Mouse (Mus musculus) heart, embryonic 16.5 days (tissue): ENCODE measurements around the gene Idi2. TPM values are rescaled to one million over a fixed set of nuclear protein-coding genes. Genes with fewer than 3 reads are reported as not detected.
"Not testable (repeated sequence)": the region's sequence is repeated elsewhere in the genome, so short reads cannot be mapped to it uniquely, and the experiment has no call there.

ENCODE experiments used
- ATAC-seq: fragments of 200-750 bp; cut with Nextera tagmentation; replicated peaks from 2 replicates; pipeline ENCODE4 v1.8.0; 2017; ENCODE audit warnings: moderate number of reproducible peaks; ENCODE audit not compliant: insufficient read depth, low FRiP score; ENCODE audit errors: extremely low read depth
- H3K27ac ChIP-seq: fragments of 300-500 bp; sonication (generic); 2 replicates; pipeline ENCODE4 v1.5.1; 2014; ENCODE audit warnings: mild to moderate bottlenecking, low read length, control low read depth, moderate library complexity
- H3K27me3 ChIP-seq: fragments of 300-500 bp; sonication (generic); 2 replicates; pipeline ENCODE4 v1.6.1; 2014; ENCODE audit warnings: low read length, mixed read lengths; ENCODE audit not compliant: control insufficient read depth, insufficient read depth
- H3K36me3 ChIP-seq: fragments of 300-500 bp; sonication (generic); 2 replicates; pipeline ENCODE4 v1.6.1; 2014; ENCODE audit not compliant: control insufficient read depth, insufficient read depth
- H3K4me1 ChIP-seq: fragments of 300-500 bp; sonication (generic); 2 replicates; pipeline ENCODE4 v1.6.1; 2014; ENCODE audit warnings: low read length, mixed read lengths; ENCODE audit not compliant: control insufficient read depth, insufficient read depth
- H3K4me2 ChIP-seq: fragments of 300-500 bp; sonication (generic); 2 replicates; pipeline ENCODE4 v1.6.1; 2014; ENCODE audit warnings: low read depth, mild to moderate bottlenecking, control low read depth, low read length
- H3K4me3 ChIP-seq: fragments of 300-500 bp; sonication (generic); 2 replicates; pipeline ENCODE4 v1.5.1; 2014; ENCODE audit warnings: mild to moderate bottlenecking, control low read depth, low read length
- H3K9ac ChIP-seq: fragments of 300-500 bp; sonication (generic); 2 replicates; pipeline ENCODE4 v1.6.1; 2014; ENCODE audit warnings: low read length, control low read depth
- H3K9me3 ChIP-seq: fragments of 300-500 bp; sonication (generic); replicated peaks from 2 replicates; pipeline ENCODE4 v1.6.1; 2016; ENCODE audit warnings: low read length; ENCODE audit not compliant: control insufficient read depth
- WGBS: fragments of 180-500 bp; shearing (Covaris S2); extraction: QIAGEN DNeasy Blood & Tissue Kit; methylation state at CpG from one replicate; pipeline ENCODE4 v1.1.7; 2014; 5-methylcytosine and 5-hydroxymethylcytosine counted together
- microRNA-seq: library from miRNA; unstranded; fragments of <30 nt; microRNA quantifications from one replicate; pipeline ENCODE4, GENCODE M21; 2017
- polyA plus RNA-seq: library from polyadenylated mRNA; unstranded; fragments of >200 nt; fragmentation: Nextera tagmentation; extraction: Ambion mirVana; gene quantifications from 2 replicates; pipeline ENCODE4 v1.2.1, GENCODE M21; 2015

Idi2 gene
- polyA plus RNA-seq, 1 experiment from 2014 or later: 0.14 TPM

DNA sequence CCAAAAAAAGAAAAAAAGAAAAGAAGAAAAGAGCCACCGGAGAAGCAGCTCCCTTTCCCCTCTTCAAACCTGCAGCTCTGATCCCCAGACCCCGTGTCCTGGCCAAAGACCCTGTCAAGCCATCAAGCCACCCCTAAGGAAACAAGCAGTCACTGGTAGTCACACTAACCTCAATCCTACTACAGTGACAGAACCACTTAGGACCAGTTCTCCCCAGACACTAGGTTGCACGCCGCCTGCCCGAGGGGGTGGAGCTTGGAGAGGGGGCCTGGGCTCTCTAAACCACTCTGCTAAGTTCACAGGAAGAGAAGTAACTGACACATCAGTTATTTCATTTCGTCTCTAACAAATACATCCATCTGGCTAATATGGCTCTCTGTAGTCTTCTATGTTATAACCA is 39.6 kb downstream of the Idi2 start:
- H3K9me3 ChIP-seq: no peaks in the 10 kb centered on the region
- H3K4me1 ChIP-seq: peaks cover 12% of the 10 kb centered on the region
- no peak overlapping the region for H3K4me3 ChIP-seq
- no peak overlapping the region for H3K27ac ChIP-seq
- peaks cover 25% of the 10 kb centered on the region for H3K36me3 ChIP-seq
- no peak overlapping the region for H3K9ac ChIP-seq
- no peak overlapping the region for H3K4me2 ChIP-seq
- 91% methylated on average over 6 of the region's 6 CpGs for WGBS
- no peak for ATAC-seq
- H3K27me3 ChIP-seq: no peaks in the 10 kb centered on the region

DNA sequence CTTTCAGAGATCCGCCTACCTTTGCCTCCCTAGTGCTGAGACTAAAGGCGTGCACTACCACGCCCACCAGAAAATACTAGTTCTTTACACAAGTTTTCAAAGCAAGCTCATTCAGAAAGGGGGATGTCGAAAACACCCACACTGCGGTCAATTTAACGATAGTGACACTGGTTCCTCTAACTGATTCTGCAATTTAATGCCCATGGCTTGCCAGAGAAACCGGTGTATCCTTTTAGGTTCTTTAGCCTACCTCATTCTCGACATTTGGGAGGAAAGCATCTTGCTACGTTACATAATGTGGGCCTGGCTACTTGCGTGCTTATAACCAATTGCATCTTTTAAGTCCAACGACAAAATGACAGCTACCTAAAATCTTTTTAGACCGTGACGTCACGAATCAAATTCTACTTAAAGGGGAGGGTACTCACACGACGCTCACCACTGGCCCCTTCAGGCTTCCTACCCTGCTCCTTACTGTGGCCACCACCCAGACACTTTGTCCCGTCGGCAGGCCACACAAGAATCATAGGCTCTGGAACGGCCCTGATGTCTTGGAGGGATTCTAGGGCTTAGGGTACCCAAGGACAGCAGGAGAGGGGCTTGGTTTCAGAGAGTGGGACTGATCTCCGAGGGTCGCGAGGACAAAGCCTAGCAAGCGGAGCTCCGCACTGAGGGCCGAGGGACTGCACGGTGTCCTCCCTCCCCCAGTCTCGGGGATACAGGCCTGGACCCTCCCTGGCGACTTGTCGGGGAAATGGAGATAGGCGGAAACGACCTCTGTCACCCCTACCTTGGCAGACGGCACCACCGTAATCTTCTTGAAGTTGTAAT is 42.7 kb downstream of the Idi2 start:
- H3K27me3 ChIP-seq: no peaks in the 10 kb centered on the region
- WGBS: 2% methylated on average over 33 of the region's 33 CpGs

DNA sequence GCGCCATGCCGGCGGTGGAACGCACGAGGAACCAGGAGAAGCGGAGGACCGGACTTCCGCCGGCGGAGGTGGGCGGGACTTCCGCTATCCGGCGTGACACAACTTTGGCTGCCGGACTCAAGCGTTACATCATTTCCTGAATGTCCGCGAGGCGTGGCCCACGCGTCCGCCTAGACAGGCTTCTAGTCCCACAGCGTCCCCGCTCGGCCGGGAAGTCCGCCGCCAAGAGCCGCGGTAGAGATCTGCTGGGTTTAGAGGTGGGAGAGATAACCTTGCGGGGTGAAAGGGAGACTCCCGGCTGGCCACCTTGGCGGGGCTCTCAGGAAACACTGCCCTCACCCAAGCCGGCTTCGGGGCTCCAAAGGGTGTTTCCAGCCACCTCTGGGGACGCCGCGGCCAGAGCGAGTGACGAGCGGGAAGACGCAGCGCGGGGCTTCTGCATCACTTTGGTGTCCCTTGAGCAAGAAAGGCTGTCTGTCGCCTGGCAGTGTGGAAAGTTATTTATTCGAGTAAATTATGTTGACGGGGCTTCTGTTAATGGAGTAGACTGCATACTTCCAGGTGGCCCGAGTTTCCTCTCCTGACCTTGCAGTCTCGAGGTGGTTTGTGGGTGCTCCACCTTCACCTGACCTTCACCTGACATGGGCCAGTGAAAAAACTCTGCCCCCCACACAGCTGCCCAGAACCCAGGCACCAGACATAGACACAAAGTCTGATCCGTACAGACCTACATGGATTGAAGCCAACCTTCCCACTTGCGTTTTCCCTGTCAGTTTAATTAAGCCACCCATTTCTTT is 43.5 kb downstream of the Idi2 start, which contains the start of gene Gtpbp4:
Gtpbp4 (minus strand) TSS at position 94 of the 797 bp plus-strand sequence.
- peak within 1 kb of the TSS; percentile 99 for H3K9ac ChIP-seq
- peak within 1 kb of the TSS; percentile 91 for H3K4me2 ChIP-seq
- under 1% methylated on average over 51 of the region's 51 CpGs for WGBS
- H3K4me1 ChIP-seq: peaks cover 12% of the 10 kb centered on the region
- H3K9me3 ChIP-seq: no peaks in the 10 kb centered on the region
- no peaks in the 10 kb centered on the region for H3K27me3 ChIP-seq
- H3K27ac ChIP-seq: peak within 1 kb of the TSS; percentile 96
- ATAC-seq: peak; percentile 98
- peaks cover 6% of the 10 kb centered on the region for H3K36me3 ChIP-seq
- peak within 1 kb of the TSS; percentile 89 for H3K4me3 ChIP-seq

More for the DNA sequence above, 42.7 kb downstream of the Idi2 start:
- Histone ChIP-seq H3K4me2 (peak overlapping the region; percentile 91), H3K4me3 (peak overlapping the region; percentile 89), H3K9ac (peak overlapping the region; percentile 86), H3K27ac (peak overlapping the region; percentile 56), H3K4me1 (peaks cover 12% of the 10 kb centered on the region), H3K36me3 (peaks cover 10% of the 10 kb centered on the region), H3K9me3 (no peaks in the 10 kb centered on the region)
- 0 out of 2 replicates have a peak, but pooled peaks have one; percentile 15 for ATAC-seq

DNA sequence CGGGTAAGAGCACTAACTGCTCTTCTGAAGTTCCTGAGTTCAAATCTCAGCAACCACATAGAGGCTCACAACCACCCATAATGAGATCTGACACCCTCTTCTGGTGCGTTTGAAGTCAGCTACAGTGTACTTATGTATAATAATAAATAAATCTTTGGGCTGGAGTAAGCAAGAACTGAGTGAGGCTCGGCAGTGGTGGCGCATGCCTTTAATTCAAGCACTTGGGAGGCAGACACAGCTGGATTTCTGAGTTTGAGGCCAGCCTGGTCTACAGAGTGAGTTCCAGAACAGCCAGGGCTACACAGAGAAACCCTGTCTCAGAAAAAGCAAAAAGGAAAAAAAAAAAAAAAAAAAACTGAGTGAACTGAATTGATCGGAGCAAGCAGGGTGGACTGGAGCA is 44.6 kb downstream of the Idi2 start:
- 75% methylated on average over 5 of the region's 5 CpGs for WGBS
- not testable (repeated sequence) for H3K27ac ChIP-seq, H3K9me3 ChIP-seq, H3K27me3 ChIP-seq, ATAC-seq, H3K36me3 ChIP-seq, H3K4me3 ChIP-seq, H3K4me2 ChIP-seq, H3K9ac ChIP-seq
- H3K4me1 ChIP-seq: peaks cover 12% of the 10 kb centered on the region

DNA sequence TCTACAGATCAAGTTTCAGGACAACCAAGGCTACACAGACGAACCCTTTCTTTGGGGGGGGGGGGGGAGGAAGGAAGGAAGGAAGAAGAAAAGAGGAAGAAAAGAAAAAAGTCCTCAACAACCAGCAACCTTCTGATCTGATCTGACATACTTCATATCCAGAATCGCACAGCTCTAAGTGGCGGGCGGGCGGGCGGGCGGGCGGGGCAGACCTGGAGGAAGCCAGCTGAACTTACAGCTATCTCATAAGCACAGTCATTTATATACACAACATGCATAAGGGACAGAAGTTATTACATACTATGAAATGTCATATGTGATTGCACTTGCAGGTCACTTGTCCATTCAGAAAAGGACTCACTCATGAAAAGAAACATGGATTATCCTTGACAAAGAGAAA is 46.8 kb downstream of the Idi2 start:
- peaks cover 12% of the 10 kb centered on the region for H3K4me1 ChIP-seq
- no peak overlapping the region for H3K4me3 ChIP-seq
- H3K36me3 ChIP-seq: no peaks in the 10 kb centered on the region
- no peak overlapping the region for H3K9ac ChIP-seq
- no peaks in the 10 kb centered on the region for H3K27me3 ChIP-seq
- no peak overlapping the region for H3K4me2 ChIP-seq
- ATAC-seq: no peak
- WGBS: 81% methylated on average over 8 of the region's 8 CpGs
- no peak overlapping the region for H3K27ac ChIP-seq
- H3K9me3 ChIP-seq: no peaks in the 10 kb centered on the region

DNA sequence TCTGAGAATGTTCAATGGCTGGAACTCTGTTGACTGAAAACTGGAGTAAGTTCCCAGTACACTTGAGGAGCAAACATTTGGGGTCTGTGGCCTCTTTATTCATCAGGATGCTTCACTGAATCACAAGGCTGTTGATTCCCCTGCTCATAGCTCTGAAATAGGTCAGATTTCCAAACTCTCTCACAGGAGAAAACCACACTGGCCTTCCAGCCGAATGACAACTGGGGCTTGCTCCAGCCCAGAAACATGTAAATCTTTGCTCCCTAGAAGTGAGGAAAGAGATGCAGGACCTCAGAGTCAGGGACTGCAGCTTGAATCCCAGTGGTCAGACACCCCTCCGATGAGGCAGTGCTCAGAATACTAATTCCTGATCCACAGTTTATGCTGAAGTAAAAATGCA is 50.6 kb downstream of the Idi2 start:
- no peaks in the 10 kb centered on the region for H3K9me3 ChIP-seq
- no peaks in the 10 kb centered on the region for H3K36me3 ChIP-seq
- no peak overlapping the region for H3K9ac ChIP-seq
- H3K4me3 ChIP-seq: no peak overlapping the region
- no peaks in the 10 kb centered on the region for H3K4me1 ChIP-seq
- no peaks in the 10 kb centered on the region for H3K27me3 ChIP-seq
- H3K27ac ChIP-seq: no peak overlapping the region
- no peak for ATAC-seq
- 72% methylated on average over 2 of the region's 2 CpGs for WGBS
- H3K4me2 ChIP-seq: no peak overlapping the region

Small RNA genes lying within 50 kb of the gene (microRNA-seq; reads per million reads assigned to microRNA genes)
- gene Gm22750: not detected

Other genes starting within 250 kb of the Idi2 start
- 18.7 and 20.6 TPM in 2 replicates for gene Wdr37, start 81.0 kb upstream of the Idi2 start, polyA plus RNA-seq
- 40.1 and 49.2 TPM in 2 replicates for gene Idi1, start 67.4 kb upstream of the Idi2 start, polyA plus RNA-seq
- gene Gm9745, start 4.6 kb upstream of the Idi2 start, polyA plus RNA-seq: not detected in 2 replicates
- 52.0 and 53.2 TPM in 2 replicates for gene Gtpbp4, start 43.2 kb downstream of the Idi2 start, polyA plus RNA-seq
- gene Larp4b, start 141.0 kb downstream of the Idi2 start, polyA plus RNA-seq: 27.0 and 27.1 TPM in 2 replicates